Mouse (Mus musculus): ENCODE measurements around the gene Tcp11l2.

Gene Tcp11l2

GRCm38 (mm10) chr10:84558511-84558910 lies 17.9 kb upstream of the Tcp11l2 start:
- peak in 1 of 2 experiments; percentile 15 for DNase-seq

- no peak for DNase-seq
These were observed 16.4 kb upstream of the Tcp11l2 start for GRCm38 (mm10) chr10:84559986-84560385.

GRCm38 (mm10) chr10:84562121-84562520 lies 14.3 kb upstream of the Tcp11l2 start:
- DNase-seq = peak in 1 of 2 experiments; percentile 23

- peak; percentile 77 to 83 for DNase-seq
These were observed 13.6 kb upstream of the Tcp11l2 start for GRCm38 (mm10) chr10:84562567-84563554.

GRCm38 (mm10) chr10:84564427-84564826 lies 12.0 kb upstream of the Tcp11l2 start:
- no peak for DNase-seq

- DNase-seq = no peak
These were observed 5.3 kb upstream of the Tcp11l2 start for GRCm38 (mm10) chr10:84571052-84571639.

- DNase-seq = no peak
These were observed 2.6 kb upstream of the Tcp11l2 start for GRCm38 (mm10) chr10:84573671-84574420.

- DNase-seq = no peak
These were observed 414 bp upstream of the Tcp11l2 start for GRCm38 (mm10) chr10:84576029-84576394.

- DNase-seq = peak; percentile 83 to 88
These were observed 773 bp downstream of the Tcp11l2 start for GRCm38 (mm10) chr10:84577071-84577727.

GRCm38 (mm10) chr10:84578738-84579137 lies 2.3 kb downstream of the Tcp11l2 start:
- no peak for DNase-seq

GRCm38 (mm10) chr10:84579527-84579926 lies 3.1 kb downstream of the Tcp11l2 start:
- no peak for DNase-seq

- no peak for DNase-seq
These were observed 4.8 kb downstream of the Tcp11l2 start for GRCm38 (mm10) chr10:84581191-84581590.

GRCm38 (mm10) chr10:84582236-84582635 lies 5.8 kb downstream of the Tcp11l2 start:
- no peak for DNase-seq

GRCm38 (mm10) chr10:84584451-84585293 lies 8.2 kb downstream of the Tcp11l2 start:
- no peak for DNase-seq

- no peak for DNase-seq
These were observed 8.8 kb downstream of the Tcp11l2 start for GRCm38 (mm10) chr10:84585294-84585650.

GRCm38 (mm10) chr10:84590956-84591355 lies 14.5 kb downstream of the Tcp11l2 start:
- DNase-seq = no peak

- DNase-seq = no peak
These were observed 15.3 kb downstream of the Tcp11l2 start for GRCm38 (mm10) chr10:84591640-84592148.

- DNase-seq = no peak
These were observed 16.3 kb downstream of the Tcp11l2 start for GRCm38 (mm10) chr10:84592745-84593144.

GRCm38 (mm10) chr10:84597127-84597785 lies 20.8 kb downstream of the Tcp11l2 start:
- DNase-seq = no peak

- DNase-seq = no peak
These were observed 21.7 kb downstream of the Tcp11l2 start for GRCm38 (mm10) chr10:84598172-84598571.

GRCm38 (mm10) chr10:84600136-84600535 lies 23.7 kb downstream of the Tcp11l2 start:
- DNase-seq = no peak
